Mouse (Mus musculus) kidney, postnatal 10 days (tissue): Measurements from ENCODE around the gene Mier1.

Experiments
- DNase-seq: peaks from one replicate; pipeline ENCODE4 v3.0.0; 2021; ENCODE audit warnings: mixed read lengths

The Mier1 gene

DNA sequence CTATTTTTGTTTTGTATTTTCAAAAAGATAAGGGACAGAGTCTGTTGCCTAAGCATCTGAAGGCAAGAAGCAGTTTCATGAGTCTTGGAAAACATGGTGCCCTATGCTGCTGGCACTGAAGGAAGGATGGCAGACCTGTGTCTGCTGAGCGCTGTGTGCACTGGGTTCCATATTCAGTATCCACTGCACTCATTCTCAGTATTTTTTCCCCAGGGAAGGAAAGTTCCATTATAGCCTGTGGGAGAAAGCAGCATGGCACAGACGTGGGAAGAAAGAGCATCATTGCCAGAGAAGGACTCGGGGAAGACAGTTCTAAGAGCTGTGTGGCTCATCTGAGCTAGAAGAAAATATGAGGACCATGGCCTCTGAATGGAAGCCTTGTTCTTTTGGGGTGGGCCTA is 57.1 kb downstream of the Mier1 start:
- no peak for DNase-seq

- DNase-seq, result no peak
Observed at GRCm38 (mm10) chr4:103173507-103173906, 59.3 kb downstream of the Mier1 start.

DNA sequence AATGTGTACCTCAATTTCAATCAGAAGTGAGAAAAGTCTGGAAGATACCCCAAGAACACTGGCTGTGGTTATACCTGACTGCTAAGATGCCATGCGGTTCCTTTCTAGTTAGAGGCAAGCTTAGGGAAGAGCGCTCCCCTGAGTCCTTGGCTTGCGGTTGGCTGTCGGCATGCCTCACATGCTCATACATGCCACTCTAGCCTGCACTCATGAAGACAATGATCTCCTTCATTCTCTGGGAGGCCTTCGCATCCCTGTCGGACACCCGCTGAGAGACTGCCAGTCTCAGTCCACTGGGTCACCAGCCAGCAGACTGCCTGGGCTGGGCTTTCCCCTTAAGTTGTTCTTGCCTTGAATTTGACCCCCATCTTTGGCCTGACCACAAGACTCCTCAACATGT is 59.8 kb downstream of the Mier1 start:
- DNase-seq, result no peak

DNA sequence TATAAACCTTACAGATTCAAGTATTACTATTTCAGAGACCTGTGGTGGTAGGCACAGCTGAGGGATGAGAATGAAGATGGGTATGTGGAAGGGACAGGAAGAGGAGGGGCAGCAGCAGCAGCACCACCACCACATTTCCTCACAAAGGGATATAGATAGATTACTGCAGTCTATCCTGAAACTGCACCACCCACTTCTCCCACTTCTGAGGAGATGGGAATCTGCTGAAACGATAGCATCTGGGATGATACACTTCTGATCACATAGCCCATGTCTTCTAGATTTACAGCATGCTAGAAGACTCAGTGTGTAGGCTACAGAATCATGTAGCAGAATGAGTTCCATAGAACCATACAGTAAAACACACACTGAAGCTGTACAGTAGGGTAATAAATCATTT is 63.5 kb downstream of the Mier1 start:
- no peak for DNase-seq

- DNase-seq, result peak; percentile 65
Observed at GRCm38 (mm10) chr4:103178635-103179318, 64.6 kb downstream of the Mier1 start.

DNA sequence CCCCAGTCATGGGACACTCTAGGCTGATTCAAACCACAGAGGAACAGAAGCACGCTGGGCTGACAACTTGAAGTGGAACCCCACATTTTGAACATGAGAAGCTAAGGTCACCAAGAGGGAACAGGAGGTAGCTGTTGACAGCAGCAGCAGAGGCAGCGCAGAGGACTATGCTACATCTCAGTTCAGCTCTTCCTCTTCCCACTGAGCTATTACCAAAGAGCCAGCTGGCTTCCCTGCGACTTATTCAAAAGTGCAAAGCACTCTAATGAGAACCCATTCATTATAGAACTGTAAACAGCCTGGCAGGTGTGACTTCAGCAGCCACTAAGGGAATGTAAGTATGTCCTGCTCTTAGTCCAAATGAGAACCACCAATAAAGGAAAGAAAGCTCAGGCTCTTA is 65.4 kb downstream of the Mier1 start:
- DNase-seq, result no peak

DNA sequence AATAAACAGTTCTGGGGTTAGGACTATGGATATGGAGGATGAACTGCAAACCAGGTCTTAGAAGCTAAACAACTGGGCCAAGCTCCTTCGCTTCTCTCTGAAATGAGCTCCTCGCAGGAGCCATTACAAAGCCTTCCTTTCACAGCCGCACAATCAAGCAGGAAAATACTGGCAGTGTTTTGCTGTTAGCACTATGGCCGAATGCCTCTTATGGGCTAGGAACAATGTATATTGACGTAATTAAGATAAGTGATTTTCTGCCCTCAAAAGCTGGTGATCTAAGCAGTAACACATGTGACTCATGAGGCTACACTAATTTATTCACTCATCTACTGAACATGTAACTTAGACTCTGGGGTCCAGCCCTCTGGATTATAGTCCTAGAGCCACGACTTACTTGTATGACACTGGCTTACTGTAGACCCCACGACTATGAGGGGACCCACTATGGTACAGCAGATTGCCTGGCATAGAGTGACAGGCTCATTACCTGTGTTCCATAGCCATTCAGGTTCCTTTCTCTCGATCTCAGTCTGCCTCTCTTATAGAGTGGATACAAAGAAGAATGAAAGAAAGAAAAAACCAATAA is 66.2 kb downstream of the Mier1 start:
- DNase-seq, result no peak

DNA sequence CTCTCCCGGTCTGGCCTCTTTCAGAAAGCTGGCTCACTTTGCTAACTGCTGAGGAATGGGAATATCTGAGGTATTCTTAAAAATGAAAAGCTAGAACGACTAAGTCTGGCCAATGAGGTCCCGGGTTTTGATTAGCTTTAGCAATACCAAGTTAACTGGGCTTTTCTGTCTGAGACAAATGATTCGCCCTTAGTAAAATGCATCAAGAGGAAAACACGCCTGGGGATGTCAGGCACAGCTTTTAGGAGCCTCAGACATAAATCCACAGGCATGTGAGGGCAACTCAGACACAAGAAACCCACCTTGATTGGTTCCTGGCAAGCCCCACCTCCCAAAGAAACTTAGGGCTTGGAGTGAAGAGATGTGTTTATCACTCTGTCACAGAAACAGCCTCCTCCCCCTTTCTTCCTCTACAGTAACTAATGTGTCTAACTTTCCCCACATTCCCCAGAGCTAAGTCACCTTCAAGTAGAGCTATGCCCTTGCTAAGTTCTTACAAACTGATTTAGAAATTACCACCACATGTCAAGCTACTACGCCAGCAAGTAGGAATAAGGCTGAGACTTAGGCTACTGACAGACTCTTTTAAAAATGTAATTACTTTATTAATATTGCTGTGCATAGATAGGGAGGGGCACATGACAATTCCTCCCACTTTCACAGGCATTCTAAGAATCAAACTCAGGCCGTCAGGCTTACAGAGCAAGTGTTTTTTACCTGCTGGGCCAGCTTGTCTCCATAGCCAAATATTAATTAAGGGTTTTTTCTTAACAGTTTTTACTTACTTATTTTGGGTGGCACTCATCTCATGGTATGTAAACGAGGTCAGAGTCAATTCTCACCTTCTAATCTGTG is 74.8 kb downstream of the Mier1 start:
- no peak for DNase-seq

- DNase-seq, result no peak
Observed at GRCm38 (mm10) chr4:103192421-103192820, 78.2 kb downstream of the Mier1 start.

DNA sequence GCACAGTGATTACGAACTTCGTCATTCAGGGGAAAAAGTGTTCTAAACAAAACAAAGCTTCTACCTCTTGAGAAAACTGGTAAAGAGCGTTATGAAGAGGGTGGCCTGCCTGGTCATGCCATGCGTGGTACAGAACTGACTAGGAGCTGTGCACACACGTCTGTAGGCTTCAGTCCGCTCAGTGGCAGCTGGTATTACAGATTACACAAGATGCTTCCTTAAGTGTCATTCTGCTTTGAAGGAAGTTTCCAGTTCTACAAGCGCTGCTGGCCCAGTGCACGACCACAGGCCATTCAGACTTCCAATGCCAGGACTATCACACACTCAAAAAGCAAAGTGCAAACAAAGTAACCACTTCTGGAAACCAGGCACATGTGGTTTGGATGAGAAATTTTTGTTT is 83.2 kb downstream of the Mier1 start:
- no peak for DNase-seq

DNA sequence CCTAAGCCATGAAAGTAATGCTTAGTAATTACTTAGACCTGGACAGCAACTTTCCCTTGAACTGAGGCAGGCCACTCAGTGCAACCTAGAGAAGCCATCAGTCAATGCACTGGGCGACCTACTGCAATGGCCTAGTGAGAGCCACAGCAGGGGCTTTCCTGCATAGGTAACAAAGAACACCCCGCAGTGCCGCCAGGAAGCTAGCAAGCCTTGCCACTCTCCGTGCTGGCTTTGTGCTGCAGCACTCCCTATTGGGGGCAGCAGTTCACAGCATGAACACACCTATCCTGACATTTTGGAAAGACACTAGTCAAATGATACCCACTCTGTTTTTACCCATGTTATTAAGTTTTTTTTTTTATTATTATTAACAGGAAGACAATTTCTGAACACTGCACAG is 84.9 kb downstream of the Mier1 start:
- no peak for DNase-seq

DNA sequence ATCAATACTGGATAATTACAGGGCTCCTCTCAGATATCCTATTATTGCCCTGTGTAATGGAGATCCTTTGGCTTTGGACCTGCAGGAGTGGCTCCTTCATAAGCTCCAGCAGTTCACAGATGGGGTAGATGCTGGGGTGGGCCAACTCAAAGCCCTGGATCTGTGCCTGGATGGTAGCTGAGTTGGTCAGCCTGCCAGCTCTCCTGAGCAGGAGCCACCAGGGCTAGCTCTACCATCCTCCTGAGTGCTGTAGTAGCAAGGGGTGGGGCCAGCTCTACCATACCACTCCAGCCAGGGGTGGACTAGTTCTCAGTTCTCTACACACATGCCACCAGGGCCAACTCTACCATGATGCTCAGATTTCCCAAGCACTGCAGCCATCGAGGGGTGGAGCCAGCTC is 85.9 kb downstream of the Mier1 start:
- DNase-seq, result no peak

DNA sequence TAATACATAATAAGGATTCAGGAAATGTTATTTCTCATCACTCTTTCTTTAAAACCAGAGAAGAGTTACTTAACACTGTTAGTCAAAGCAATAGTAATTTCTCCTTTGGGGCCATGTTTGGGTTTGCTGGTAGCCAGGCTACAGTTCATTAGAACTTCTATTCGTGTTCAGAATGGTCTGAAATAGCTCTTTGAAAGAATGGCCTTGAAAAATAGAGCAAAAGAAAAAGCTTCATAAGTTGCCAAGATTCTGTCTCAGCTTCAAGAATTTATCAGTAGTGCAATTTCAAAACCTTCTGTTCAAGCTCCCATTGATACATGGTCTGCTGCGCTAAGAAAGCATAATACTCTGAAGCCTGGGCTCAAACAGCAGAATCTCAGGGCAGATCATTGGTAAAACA is 89.5 kb downstream of the Mier1 start:
- no peak for DNase-seq

GRCm38 (mm10) chr4:103208553-103208952 is 94.4 kb downstream of the Mier1 start:
- DNase-seq, result no peak

- DNase-seq, result peak; percentile 20
Observed at GRCm38 (mm10) chr4:103213859-103214497, 99.8 kb downstream of the Mier1 start.

GRCm38 (mm10) chr4:103214498-103214924 is 100.3 kb downstream of the Mier1 start:
- peak; percentile 84 for DNase-seq
